Mouse (Mus musculus): Measurements from ENCODE around the gene Gm2012.
"Not testable (repeated sequence)": the region's sequence is repeated elsewhere in the genome, so short reads cannot be mapped to it uniquely, and the experiment has no call there.

The Gm2012 gene

GRCm38 (mm10) chrX:26231255-26231654 is at the start of gene Gm2012:
Gene Gm2012 (minus strand): TSS chrX:26231355.
- in situ Hi-C loops (cut with MboI; ENCODE audit: unreplicated experiment in 2 of 2): not testable (repeated sequence)

GRCm38 (mm10) chrX:26159146-26159545 is 72.0 kb downstream of the Gm2012 start:
- in situ Hi-C loops (cut with MboI; ENCODE audit: unreplicated experiment in 2 of 2): not testable (repeated sequence)
